Mouse (Mus musculus) MEL (cell line): ENCODE data around the gene Triobp.

Experiments
- GABPA ChIP-seq: IDR thresholded peaks from 2 replicates; pipeline ENCODE4 v1.6.1; 2012; ENCODE audit warnings: low read depth, mild to moderate bottlenecking, inconsistent platforms, low read length, improper control_type of control experiment, moderate library complexity
- ZC3H11A ChIP-seq: IDR thresholded peaks from 2 replicates; pipeline ENCODE4 v1.6.1; 2012; ENCODE audit warnings: low read depth, mild to moderate bottlenecking, inconsistent platforms, low read length, improper control_type of control experiment

- no peak for TF ChIP-seq GABPA
- TF ChIP-seq ZC3H11A, result no peak
Measured at GRCm38 (mm10) chr15:78913632-78914090, 33.9 kb upstream of the Triobp start, which contains the start of gene Pdxp.
